Mouse (Mus musculus): ENCODE results near the gene Olfr742.

Olfr742 gene

GRCm38 (mm10) chr14:50503300-50503699 is at the start of gene Olfr742:
TSS of gene Olfr742 (plus strand) at chr14:50503600.
- DNase-seq (ENCODE audit: low spot score in 2 of 2), result no peak

GRCm38 (mm10) chr14:50472438-50472837 is 31.0 kb upstream of the Olfr742 start, which contains the start of gene Olfr741:
TSS of gene Olfr741 (plus strand) at chr14:50472738.
- DNase-seq (ENCODE audit: low spot score in 2 of 2), result no peak

GRCm38 (mm10) chr14:50478406-50478805 is 25.0 kb upstream of the Olfr742 start:
- no peak for DNase-seq (ENCODE audit: low spot score in 2 of 2)

GRCm38 (mm10) chr14:50521539-50521938 is 18.1 kb downstream of the Olfr742 start, which contains the start of gene Olfr743:
TSS of gene Olfr743 (plus strand) at chr14:50521839.
- no peak for DNase-seq (ENCODE audit: low spot score in 2 of 2)

GRCm38 (mm10) chr14:50552734-50553133 is 49.3 kb downstream of the Olfr742 start:
- no peak for DNase-seq (ENCODE audit: low spot score in 2 of 2)
